Mouse (Mus musculus) liver, adult 2 months (tissue): ENCODE results near the gene Mcrs1. TPM values are rescaled to one million over a fixed set of nuclear protein-coding genes. Genes with fewer than 3 reads are reported as not detected.
A peak's percentile ranks its signal among the peaks of the same experiment; 100 is the strongest.

Experiments
- DNase-seq: peaks from one replicate; pipeline ENCODE4 v3.0.0-alpha.2; 2011; ENCODE audit warnings: low read depth, low spot score; ENCODE audit errors: extremely low read depth
- H3K27ac ChIP-seq: fragments of 200-500 bp; replicated peaks from 2 replicates; pipeline ENCODE4 v1.5.1; 2012; ENCODE audit warnings: low read depth, mild to moderate bottlenecking, control low read depth, inconsistent platforms, low read length; ENCODE audit not compliant: insufficient read depth
- H3K27me3 ChIP-seq: fragments of 200-500 bp; 2 replicates; pipeline ENCODE4 v1.6.1; 2012; ENCODE audit warnings: mild to moderate bottlenecking, moderate library complexity, low read length, inconsistent platforms; ENCODE audit not compliant: control insufficient read depth, insufficient read depth
- H3K36me3 ChIP-seq: fragments of 200-500 bp; 2 replicates; pipeline ENCODE4 v1.6.1; 2012; ENCODE audit warnings: low read length, inconsistent platforms; ENCODE audit not compliant: control insufficient read depth, insufficient read depth
- H3K4me1 ChIP-seq: fragments of 200-500 bp; 2 replicates; pipeline ENCODE4 v1.6.1; 2011; ENCODE audit warnings: low read length; ENCODE audit not compliant: control insufficient read depth, insufficient read depth
- H3K4me3 ChIP-seq: fragments of 200-500 bp; 2 replicates; pipeline ENCODE4 v1.5.1; 2011; ENCODE audit warnings: low read depth, mild to moderate bottlenecking, control low read depth, low read length, moderate library complexity; ENCODE audit not compliant: insufficient read depth
- H3K79me2 ChIP-seq: fragments of 200-500 bp; 2 replicates; pipeline ENCODE4 v1.6.1; 2012; ENCODE audit warnings: inconsistent platforms, mild to moderate bottlenecking, low read length, moderate library complexity; ENCODE audit not compliant: control insufficient read depth, insufficient read depth
- H3K9ac ChIP-seq: fragments of 200-500 bp; 2 replicates; pipeline ENCODE4 v1.6.1; 2012; ENCODE audit warnings: low read depth, mild to moderate bottlenecking, control low read depth, inconsistent platforms, low read length
- CTCF ChIP-seq: fragments of 200-500 bp; IDR thresholded peaks from 2 replicates; pipeline ENCODE4 v1.5.1; 2011; ENCODE audit warnings: low read depth, low read length, control low read depth
- POLR2A ChIP-seq: fragments of 200-500 bp; IDR thresholded peaks from 2 replicates; pipeline ENCODE4 v1.6.1; 2011; ENCODE audit warnings: low read length, control low read depth; ENCODE audit not compliant: insufficient read depth; ENCODE audit errors: extremely low read depth
- WGBS: fragments of 180-500 bp; shearing (Covaris S2); methylation state at CpG from one replicate; pipeline ENCODE4 v1.1.7; 2018; 5-methylcytosine and 5-hydroxymethylcytosine counted together
- polyA plus RNA-seq: library from polyadenylated mRNA; depleted of rRNA; stranded (reverse); fragments of >200 nt; gene quantifications from 2 replicates; pipeline ENCODE4 v1.2.3, GENCODE M21; 2012
- total RNA-seq: library from RNA; depleted of rRNA; stranded (reverse); fragments of >200 nt; gene quantifications from 2 replicates; pipeline ENCODE4 v1.2.3, GENCODE M21; 2014

Mcrs1 gene
- total and polyA plus RNA-seq, 2 experiments, result 10.8 to 15.0 TPM

- Histone ChIP-seq H3K4me1 (no peaks in the 10 kb centered on the region), H3K27ac (no peak overlapping the region), H3K9ac (no peak overlapping the region), H3K4me3 (no peak overlapping the region), H3K27me3 (no peaks in the 10 kb centered on the region), H3K36me3 (no peaks in the 10 kb centered on the region), H3K79me2 (no peaks in the 10 kb centered on the region)
- WGBS, result 31% methylated on average over 4 of the region's 4 CpGs
- peak; percentile 71 for DNase-seq
- TF ChIP-seq POLR2A, result no peak
- peak; percentile 75 for TF ChIP-seq CTCF
Measured at GRCm38 (mm10) chr15:99265679-99266078, 13.9 kb upstream of the Mcrs1 start.

- H3K4me3 ChIP-seq, result no peak overlapping the region
- no peak overlapping the region for H3K9ac ChIP-seq
- no peak for DNase-seq
- WGBS, result 85% methylated on average over 2 of the region's 2 CpGs
- no peaks in the 10 kb centered on the region for H3K27me3 ChIP-seq
- H3K27ac ChIP-seq, result no peak overlapping the region
- no peaks in the 10 kb centered on the region for H3K36me3 ChIP-seq
- H3K4me1 ChIP-seq, result peaks cover 3% of the 10 kb centered on the region
- H3K79me2 ChIP-seq, result no peaks in the 10 kb centered on the region
- TF ChIP-seq CTCF, result no peak
- no peak for TF ChIP-seq POLR2A
Measured at GRCm38 (mm10) chr15:99264363-99264762, 12.6 kb upstream of the Mcrs1 start.

GRCm38 (mm10) chr15:99262702-99263101 is 10.9 kb upstream of the Mcrs1 start:
- Histone ChIP-seq H3K4me1 (peaks cover 3% of the 10 kb centered on the region), H3K79me2 (no peaks in the 10 kb centered on the region), H3K27ac (no peak overlapping the region), H3K36me3 (no peaks in the 10 kb centered on the region), H3K4me3 (no peak overlapping the region), H3K27me3 (no peaks in the 10 kb centered on the region), H3K9ac (no peak overlapping the region)
- TF ChIP-seq POLR2A (no peak), CTCF (no peak)
- no peak for DNase-seq
- WGBS, result 83% methylated on average over 10 of the region's 10 CpGs

- WGBS, result 3% methylated on average over 6 of the region's 10 CpGs
- no peak overlapping the region for H3K4me3 ChIP-seq
Measured at GRCm38 (mm10) chr15:99259730-99260252, 8.0 kb upstream of the Mcrs1 start.

GRCm38 (mm10) chr15:99259167-99259729 is 7.5 kb upstream of the Mcrs1 start:
- Histone ChIP-seq H3K27me3 (no peaks in the 10 kb centered on the region), H3K79me2 (no peaks in the 10 kb centered on the region), H3K4me3 (no peak overlapping the region), H3K27ac (no peak overlapping the region), H3K9ac (no peak overlapping the region), H3K36me3 (no peaks in the 10 kb centered on the region), H3K4me1 (peaks cover 3% of the 10 kb centered on the region)
- TF ChIP-seq CTCF (no peak), POLR2A (no peak)
- 54% methylated on average over 8 of the region's 8 CpGs for WGBS
- no peak for DNase-seq

More at GRCm38 (mm10) chr15:99259730-99260252, 8.0 kb upstream of the Mcrs1 start:
- Histone ChIP-seq H3K79me2 (no peaks in the 10 kb centered on the region), H3K9ac (no peak overlapping the region), H3K27me3 (no peaks in the 10 kb centered on the region), H3K4me1 (peaks cover 3% of the 10 kb centered on the region), H3K27ac (no peak overlapping the region), H3K36me3 (no peaks in the 10 kb centered on the region)
- DNase-seq, result peak; percentile 89
- TF ChIP-seq POLR2A, result no peak
- no peak for TF ChIP-seq CTCF

- TF ChIP-seq POLR2A (no peak), CTCF (no peak)
- Histone ChIP-seq H3K79me2 (no peaks in the 10 kb centered on the region), H3K9ac (no peak overlapping the region), H3K36me3 (no peaks in the 10 kb centered on the region), H3K4me3 (no peak overlapping the region), H3K27me3 (no peaks in the 10 kb centered on the region), H3K27ac (no peak overlapping the region), H3K4me1 (peaks cover 7% of the 10 kb centered on the region)
- DNase-seq, result no peak
- WGBS, result 93% methylated on average over 6 of the region's 6 CpGs
Measured at GRCm38 (mm10) chr15:99255241-99255749, 3.5 kb upstream of the Mcrs1 start.
